Mouse (Mus musculus): ENCODE data around the gene Inpp5a. TPM values are rescaled to one million over a fixed set of nuclear protein-coding genes. Genes with fewer than 3 reads are reported as not detected.
A peak's percentile ranks its signal among the peaks of the same experiment; 100 is the strongest.

The Inpp5a gene
- polyA plus RNA-seq, 1 experiment from 2014 or later, result 29.1 TPM

DNA sequence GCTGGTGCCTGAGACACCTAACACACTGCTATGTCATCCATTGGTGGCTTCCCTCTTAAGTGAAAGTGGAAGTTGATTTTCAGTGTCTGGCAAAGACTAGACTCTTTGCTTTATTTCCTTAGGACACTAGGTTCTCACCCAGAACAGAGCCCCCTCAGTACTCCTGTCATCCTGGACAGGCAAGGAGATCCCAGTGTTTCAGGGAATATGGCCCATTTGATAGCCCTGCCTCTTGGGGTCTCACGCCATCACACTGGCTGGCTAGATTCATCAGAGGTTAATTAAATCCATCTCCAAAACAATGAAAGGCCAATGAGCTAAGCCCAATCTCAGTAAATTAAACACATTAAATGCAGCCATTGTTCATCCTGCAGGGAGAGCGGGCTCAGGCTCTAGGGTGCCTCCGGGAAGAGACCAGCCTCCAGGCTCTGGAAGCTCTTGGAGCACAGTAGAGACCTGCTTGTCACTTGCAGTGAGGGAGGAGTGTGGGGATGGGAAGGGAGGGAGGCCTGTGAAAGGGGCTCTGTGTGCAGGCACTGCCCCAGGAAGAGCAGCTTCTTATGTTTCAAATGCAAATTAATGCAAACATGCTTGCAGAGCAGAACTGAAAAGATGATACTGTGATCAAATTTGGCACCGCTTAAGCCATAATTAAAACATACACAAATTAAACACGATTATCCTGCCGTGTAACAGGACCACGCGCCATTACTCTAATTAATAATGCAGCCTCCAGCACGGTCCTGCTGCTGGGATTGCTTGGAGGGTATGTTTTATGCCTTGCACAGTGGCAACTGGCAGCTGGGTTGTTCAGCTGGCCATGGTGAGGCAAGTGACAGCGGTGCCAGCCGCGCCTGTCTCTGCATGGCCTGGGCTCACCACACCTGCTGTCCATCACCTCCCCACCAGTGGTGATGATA, 156.1 kb downstream of the Inpp5a start:
- H3K9ac ChIP-seq (ENCODE audit: low read depth, low read length), result no peak overlapping the region
- H3K9me3 ChIP-seq (ENCODE audit: control insufficient read depth), result no peaks in the 10 kb centered on the region
- WGBS, result 83% methylated on average over 12 of the region's 12 CpGs
- ATAC-seq, result no peak
- H3K4me1 ChIP-seq (replicated peaks; ENCODE audit: control insufficient read depth, insufficient read depth, low read length), result no peaks in the 10 kb centered on the region
- H3K4me3 ChIP-seq (ENCODE audit: low read depth, low read length), result no peak overlapping the region
- H3K27me3 ChIP-seq (replicated peaks; ENCODE audit: control insufficient read depth, insufficient read depth, low read length), result no peaks in the 10 kb centered on the region
- no peak for TF ChIP-seq CTCF (IDR thresholded peaks at IDR 0.05; ENCODE audit: low read depth)
- H3K4me2 ChIP-seq (replicated peaks; ENCODE audit: low read depth), result no peak overlapping the region
- H3K36me3 ChIP-seq (ENCODE audit: control insufficient read depth, insufficient read depth), result peaks cover 40% of the 10 kb centered on the region
- H3K27ac ChIP-seq (ENCODE audit: low read depth, low read length), result no peak overlapping the region

GRCm38 (mm10) chr7:139547325-139547724, 158.4 kb downstream of the Inpp5a start:
- Histone ChIP-seq H3K4me3 (ENCODE audit: low read depth, low read length) (no peak overlapping the region), H3K4me1 (replicated peaks; ENCODE audit: control insufficient read depth, insufficient read depth, low read length) (no peaks in the 10 kb centered on the region), H3K27me3 (replicated peaks; ENCODE audit: control insufficient read depth, insufficient read depth, low read length) (no peaks in the 10 kb centered on the region), H3K9ac (ENCODE audit: low read depth, low read length) (no peak overlapping the region), H3K36me3 (ENCODE audit: control insufficient read depth, insufficient read depth) (peaks cover 25% of the 10 kb centered on the region), H3K27ac (ENCODE audit: low read depth, low read length) (no peak overlapping the region), H3K4me2 (replicated peaks; ENCODE audit: low read depth) (no peak overlapping the region), H3K9me3 (ENCODE audit: control insufficient read depth) (no peaks in the 10 kb centered on the region)
- 69% methylated on average over 2 of the region's 2 CpGs for WGBS
- ATAC-seq, result peak; percentile 49; the same call in 1 of the 2 replicates
- TF ChIP-seq CTCF (IDR thresholded peaks at IDR 0.05; ENCODE audit: low read depth), result no peak

GRCm38 (mm10) chr7:139550086-139550783, 161.3 kb downstream of the Inpp5a start:
- TF ChIP-seq CTCF (IDR thresholded peaks at IDR 0.05; ENCODE audit: low read depth), result no peak
- no peak overlapping the region for H3K9ac ChIP-seq (ENCODE audit: low read depth, low read length)
- WGBS, result 88% methylated on average over 3 of the region's 3 CpGs

DNA sequence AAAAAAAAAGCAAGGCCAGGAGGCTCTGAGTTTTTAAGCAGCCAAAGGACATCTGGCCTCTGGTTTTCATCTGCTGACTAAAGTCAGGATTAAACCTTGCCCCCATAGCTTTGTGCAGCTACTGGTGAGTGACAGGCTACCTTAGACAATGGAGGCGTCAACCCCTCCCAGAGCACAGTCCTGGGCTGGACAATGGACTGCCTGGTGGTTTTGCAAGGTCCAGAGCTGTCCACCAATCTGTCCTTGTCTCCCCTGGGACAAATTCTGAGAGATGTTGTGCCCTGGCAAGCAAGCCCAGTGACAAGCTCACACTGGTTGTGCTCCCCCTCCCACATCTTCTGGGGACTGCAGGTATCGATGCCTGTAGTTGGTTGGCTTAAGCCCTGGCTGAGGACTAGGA, 162.6 kb downstream of the Inpp5a start:
- Histone ChIP-seq H3K27me3 (replicated peaks; ENCODE audit: control insufficient read depth, insufficient read depth, low read length) (no peaks in the 10 kb centered on the region), H3K36me3 (ENCODE audit: control insufficient read depth, insufficient read depth) (no peaks in the 10 kb centered on the region; the same call in 1 of the 2 replicates), H3K27ac (ENCODE audit: low read depth, low read length) (no peak overlapping the region), H3K4me3 (ENCODE audit: low read depth, low read length) (no peak overlapping the region), H3K9ac (ENCODE audit: low read depth, low read length) (no peak overlapping the region), H3K4me1 (replicated peaks; ENCODE audit: control insufficient read depth, insufficient read depth, low read length) (no peaks in the 10 kb centered on the region), H3K9me3 (ENCODE audit: control insufficient read depth) (no peaks in the 10 kb centered on the region), H3K4me2 (replicated peaks; ENCODE audit: low read depth) (no peak overlapping the region)
- no peak for TF ChIP-seq CTCF (IDR thresholded peaks at IDR 0.05; ENCODE audit: low read depth)
- 82% methylated on average over 2 of the region's 2 CpGs for WGBS
- no peak for ATAC-seq

More at GRCm38 (mm10) chr7:139550086-139550783, 161.3 kb downstream of the Inpp5a start:
- Histone ChIP-seq H3K9me3 (ENCODE audit: control insufficient read depth) (no peaks in the 10 kb centered on the region), H3K27ac (ENCODE audit: low read depth, low read length) (no peak overlapping the region), H3K4me2 (replicated peaks; ENCODE audit: low read depth) (no peak overlapping the region), H3K27me3 (replicated peaks; ENCODE audit: control insufficient read depth, insufficient read depth, low read length) (no peaks in the 10 kb centered on the region), H3K4me3 (ENCODE audit: low read depth, low read length) (no peak overlapping the region), H3K36me3 (ENCODE audit: control insufficient read depth, insufficient read depth) (peaks cover 7% of the 10 kb centered on the region; the same call in 1 of the 2 replicates), H3K4me1 (replicated peaks; ENCODE audit: control insufficient read depth, insufficient read depth, low read length) (no peaks in the 10 kb centered on the region)
- ATAC-seq, result no peak

GRCm38 (mm10) chr7:139556331-139556730, 167.4 kb downstream of the Inpp5a start:
- no peak for ATAC-seq
- 75% methylated on average over 5 of the region's 5 CpGs for WGBS
- Histone ChIP-seq H3K36me3 (ENCODE audit: control insufficient read depth, insufficient read depth) (peaks cover 28% of the 10 kb centered on the region), H3K9ac (ENCODE audit: low read depth, low read length) (no peak overlapping the region), H3K9me3 (ENCODE audit: control insufficient read depth) (no peaks in the 10 kb centered on the region), H3K27ac (ENCODE audit: low read depth, low read length) (no peak overlapping the region), H3K4me3 (ENCODE audit: low read depth, low read length) (no peak overlapping the region), H3K4me2 (replicated peaks; ENCODE audit: low read depth) (no peak overlapping the region), H3K4me1 (replicated peaks; ENCODE audit: control insufficient read depth, insufficient read depth, low read length) (no peaks in the 10 kb centered on the region), H3K27me3 (replicated peaks; ENCODE audit: control insufficient read depth, insufficient read depth, low read length) (no peaks in the 10 kb centered on the region)
- no peak for TF ChIP-seq CTCF (IDR thresholded peaks at IDR 0.05; ENCODE audit: low read depth)

All from intestine, postnatal 0 days (tissue).